Mouse (Mus musculus): ENCODE data around the gene Tas2r113.
"Not testable (repeated sequence)": the region's sequence is repeated elsewhere in the genome, so short reads cannot be mapped to it uniquely, and the experiment has no call there.

The Tas2r113 gene

DNA sequence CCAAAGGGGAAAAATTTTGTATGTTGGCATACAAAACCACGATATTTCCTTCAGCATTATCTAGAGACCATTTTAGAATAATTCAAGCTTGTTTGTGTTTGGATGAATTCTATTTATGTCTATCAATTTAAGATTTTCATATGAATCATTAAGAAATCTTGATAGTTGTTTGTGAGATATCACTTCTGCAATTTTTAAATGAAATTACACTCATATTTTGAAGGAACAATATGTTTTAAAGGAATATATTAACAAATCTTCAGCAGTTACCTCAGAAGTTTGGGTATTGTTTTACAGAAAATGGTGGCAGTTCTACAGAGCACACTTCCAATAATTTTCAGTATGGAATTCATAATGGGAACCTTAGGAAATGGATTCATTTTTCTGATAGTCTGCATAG, at the start of gene Tas2r113:
TSS of gene Tas2r113 (plus strand) at position 301 of the 400 bp plus-strand sequence.
- no peak for DNase-seq (ENCODE audit: low spot score in 2 of 2)

DNA sequence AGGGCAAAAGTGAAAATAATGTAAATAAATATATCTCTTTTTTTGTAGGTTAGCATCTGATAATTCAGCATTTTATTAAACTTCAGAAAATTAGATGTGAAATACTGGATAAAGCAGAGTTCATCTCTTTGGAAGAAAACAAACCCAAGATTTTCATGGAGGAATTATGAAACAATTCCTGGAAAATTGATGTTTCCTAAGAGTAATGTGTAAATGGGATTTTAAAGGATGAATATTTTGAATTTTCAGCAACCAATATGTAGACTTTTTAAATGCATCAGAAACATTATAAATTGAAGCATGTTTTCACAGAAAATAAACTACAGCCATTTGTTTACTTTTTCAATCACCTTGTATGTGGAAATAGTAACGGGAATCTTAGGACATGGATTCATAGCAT, 46.0 kb upstream of the Tas2r113 start, which contains the start of gene Tas2r123:
TSS of gene Tas2r123 (plus strand) at position 301 of the 400 bp plus-strand sequence.
- no peak for DNase-seq (ENCODE audit: low spot score in 2 of 2)

GRCm38 (mm10) chr6:132855138-132855537, 37.7 kb upstream of the Tas2r113 start, which contains the start of gene Tas2r116:
Gene Tas2r116 (plus strand): TSS chr6:132855438.
- DNase-seq (ENCODE audit: low spot score in 2 of 2): no peak

GRCm38 (mm10) chr6:132867708-132868107, 25.1 kb upstream of the Tas2r113 start, which contains the start of gene Tas2r110:
Gene Tas2r110 (plus strand): TSS chr6:132868008.
- no peak for DNase-seq (ENCODE audit: low spot score in 2 of 2)

DNA sequence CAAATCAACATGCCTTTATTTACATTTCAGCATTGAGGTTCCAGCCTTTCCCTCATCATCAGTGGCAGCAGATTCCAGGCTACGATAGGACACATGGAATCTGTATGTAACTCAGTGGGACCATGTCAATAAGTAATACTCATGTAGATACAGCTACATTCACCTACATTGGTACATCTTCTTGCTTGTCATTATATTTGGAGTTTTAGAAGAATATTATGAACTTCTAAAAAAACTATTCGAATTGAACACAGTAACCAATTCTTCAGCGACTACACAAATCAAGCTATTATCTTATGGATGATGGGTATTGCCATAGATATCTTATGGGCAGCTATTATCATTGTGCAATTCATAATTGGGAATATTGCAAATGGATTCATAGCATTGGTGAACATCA, 16.5 kb downstream of the Tas2r113 start, which contains the start of gene Tas2r125:
TSS of gene Tas2r125 (plus strand) at position 301 of the 400 bp plus-strand sequence.
- DNase-seq (ENCODE audit: low spot score in 2 of 2): no peak

DNA sequence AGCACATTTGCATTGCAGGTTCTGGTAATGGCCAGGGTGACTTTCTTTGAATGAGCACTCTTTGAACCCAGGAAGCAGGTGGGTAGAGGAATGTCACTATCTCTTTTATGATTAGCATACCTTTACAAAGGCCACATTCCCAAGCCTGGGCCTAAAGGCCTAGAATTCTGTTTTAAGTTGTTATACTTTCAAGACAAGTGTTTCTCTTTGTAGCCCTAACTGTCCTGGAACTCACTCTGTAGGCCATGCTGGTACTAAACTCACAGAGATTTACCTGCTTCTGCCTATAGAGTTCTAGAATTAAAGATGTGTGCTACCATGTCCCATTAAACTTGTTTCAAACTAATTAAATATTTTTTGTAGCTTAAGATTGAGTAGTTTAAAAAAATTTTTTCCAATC, 48.6 kb downstream of the Tas2r113 start:
- DNase-seq (ENCODE audit: low spot score in 2 of 2): not testable (repeated sequence)

Data from cerebellum, postnatal 4 days (tissue).